Mouse (Mus musculus) forebrain, embryonic 14.5 days (tissue): ENCODE measurements around the gene Acp1. TPM values are rescaled to one million over a fixed set of nuclear protein-coding genes. Genes with fewer than 3 reads are reported as not detected.

Source experiments
- ATAC-seq: fragments of 200-750 bp; cut with Nextera tagmentation; 2 replicates; pipeline ENCODE4 v1.8.0; 2017; ENCODE audit warnings: mild to moderate bottlenecking, moderate library complexity
- DNase-seq: peaks from one replicate; pipeline ENCODE4 v3.0.0-alpha.2; 2015; ENCODE audit warnings: low spot score
- H3K27ac ChIP-seq: fragments of 300-500 bp; sonication (generic); 2 replicates; pipeline ENCODE4 v1.5.1; 2014; ENCODE audit warnings: low read depth, mild to moderate bottlenecking, control low read depth, low read length, moderate library complexity
- H3K27me3 ChIP-seq: fragments of 300-500 bp; sonication (generic); replicated peaks from 2 replicates; pipeline ENCODE4 v1.6.1; 2014; ENCODE audit warnings: low read length, control low read depth, mixed read lengths; ENCODE audit not compliant: control insufficient read depth, insufficient read depth
- H3K36me3 ChIP-seq: fragments of 300-500 bp; sonication (generic); 2 replicates; pipeline ENCODE4 v1.6.1; 2014; ENCODE audit warnings: low read length, control low read depth; ENCODE audit not compliant: control insufficient read depth, insufficient read depth
- H3K4me1 ChIP-seq: fragments of 300-500 bp; sonication (generic); 2 replicates; pipeline ENCODE4 v1.6.1; 2014; ENCODE audit warnings: antibody characterized with exemption, low read length, control low read depth; ENCODE audit not compliant: control insufficient read depth, insufficient read depth
- H3K4me2 ChIP-seq: fragments of 300-500 bp; sonication (generic); 2 replicates; pipeline ENCODE4 v1.6.1; 2014; ENCODE audit warnings: mild to moderate bottlenecking, control low read depth, low read length
- H3K4me3 ChIP-seq: fragments of 300-500 bp; sonication (generic); 2 replicates; pipeline ENCODE4 v1.5.1; 2014; ENCODE audit warnings: low read depth, low read length, control low read depth
- H3K9ac ChIP-seq: fragments of 300-500 bp; sonication (generic); 2 replicates; pipeline ENCODE4 v1.6.1; 2014; ENCODE audit warnings: mild to moderate bottlenecking, low read length, control low read depth, moderate library complexity
- H3K9me3 ChIP-seq: fragments of 300-500 bp; sonication (generic); replicated peaks from 2 replicates; pipeline ENCODE4 v1.6.1; 2016; ENCODE audit warnings: low read length, control low read depth, mixed read lengths; ENCODE audit not compliant: control insufficient read depth
- WGBS: fragments of 180-500 bp; shearing (Covaris S2); extraction: QIAGEN DNeasy Blood & Tissue Kit; methylation state at CpG from one replicate; pipeline ENCODE4 v1.1.7; 2014; 5-methylcytosine and 5-hydroxymethylcytosine counted together
- polyA plus RNA-seq: library from polyadenylated mRNA; unstranded; fragments of >200 nt; fragmentation: Nextera tagmentation; extraction: Ambion mirVana; gene quantifications from 2 replicates; pipeline ENCODE4 v1.2.1, GENCODE M21; 2014

Acp1 gene
- polyA plus RNA-seq, result 151 and 178 TPM in 2 replicates

- no peak within 1 kb of the TSS; the same call in 1 of the 2 replicates for H3K27ac ChIP-seq
- WGBS, result under 1% methylated on average over 52 of the region's 52 CpGs
Observed at GRCm38 (mm10) chr12:30911261-30912047, at the start of gene Acp1, which contains the start of gene Sh3yl1. Acp1 (minus strand) TSS chr12:30911589. Sh3yl1 (plus strand) TSS chr12:30911668.

GRCm38 (mm10) chr12:30944197-30944596 lies 32.8 kb upstream of the Acp1 start:
- Histone ChIP-seq H3K4me2 (no peak overlapping the region), H3K9me3 (no peaks in the 10 kb centered on the region), H3K27me3 (no peaks in the 10 kb centered on the region), H3K4me1 (no peaks in the 10 kb centered on the region), H3K27ac (no peak overlapping the region), H3K4me3 (no peak overlapping the region), H3K36me3 (peaks cover 7% of the 10 kb centered on the region), H3K9ac (no peak overlapping the region)
- no peak for DNase-seq
- WGBS, result 80% methylated on average over 3 of the region's 3 CpGs
- ATAC-seq, result no peak

More at GRCm38 (mm10) chr12:30911261-30912047, at the start of gene Acp1, which contains the start of gene Sh3yl1:
- ATAC-seq (peak; percentile 98), DNase-seq (peak; percentile 96)
- H3K36me3 ChIP-seq, result peaks cover 3% of the 10 kb centered on the region; the same call in 1 of the 2 replicates
- peak within 1 kb of the TSS; percentile 91 for H3K9ac ChIP-seq
- peaks cover 11% of the 10 kb centered on the region for H3K4me1 ChIP-seq
- H3K4me2 ChIP-seq, result peak within 1 kb of the TSS; percentile 90
- no peaks in the 10 kb centered on the region for H3K27me3 ChIP-seq
- peak within 1 kb of the TSS; percentile 69 for H3K4me3 ChIP-seq
- no peaks in the 10 kb centered on the region for H3K9me3 ChIP-seq

- H3K27ac ChIP-seq, result no peak overlapping the region
- no peaks in the 10 kb centered on the region for H3K9me3 ChIP-seq
- H3K36me3 ChIP-seq, result peaks cover 7% of the 10 kb centered on the region
- H3K9ac ChIP-seq, result no peak overlapping the region
- H3K4me1 ChIP-seq, result no peaks in the 10 kb centered on the region
- no peak for ATAC-seq
- DNase-seq, result no peak
- WGBS, result 92% methylated on average over 14 of the region's 14 CpGs
- no peak overlapping the region for H3K4me3 ChIP-seq
- H3K27me3 ChIP-seq, result no peaks in the 10 kb centered on the region
- no peak overlapping the region for H3K4me2 ChIP-seq
Observed at GRCm38 (mm10) chr12:30943057-30943986, 31.9 kb upstream of the Acp1 start.

- no peak overlapping the region for H3K9ac ChIP-seq
- DNase-seq (no peak), ATAC-seq (no peak)
- H3K4me3 ChIP-seq, result no peak overlapping the region
- H3K9me3 ChIP-seq, result no peaks in the 10 kb centered on the region
- peaks cover 2% of the 10 kb centered on the region; the same call in 1 of the 2 replicates for H3K36me3 ChIP-seq
- WGBS, result 81% methylated on average over 2 of the region's 2 CpGs
- H3K27me3 ChIP-seq, result no peaks in the 10 kb centered on the region
- no peak overlapping the region for H3K4me2 ChIP-seq
- no peaks in the 10 kb centered on the region for H3K4me1 ChIP-seq
- no peak overlapping the region for H3K27ac ChIP-seq
Observed at GRCm38 (mm10) chr12:30936899-30937298, 25.5 kb upstream of the Acp1 start.

- Histone ChIP-seq H3K9ac (no peak overlapping the region), H3K27me3 (no peaks in the 10 kb centered on the region), H3K4me3 (no peak overlapping the region), H3K4me1 (no peaks in the 10 kb centered on the region), H3K36me3 (no peaks in the 10 kb centered on the region), H3K4me2 (no peak overlapping the region), H3K27ac (no peak overlapping the region), H3K9me3 (no peaks in the 10 kb centered on the region)
- WGBS, result 89% methylated on average over 2 of the region's 2 CpGs
- no peak for ATAC-seq
- DNase-seq, result no peak
Observed at GRCm38 (mm10) chr12:30933299-30933698, 21.9 kb upstream of the Acp1 start.

GRCm38 (mm10) chr12:30928182-30928581 lies 16.8 kb upstream of the Acp1 start:
- DNase-seq (no peak), ATAC-seq (no peak)
- Histone ChIP-seq H3K4me1 (no peaks in the 10 kb centered on the region), H3K9me3 (no peaks in the 10 kb centered on the region), H3K36me3 (no peaks in the 10 kb centered on the region), H3K4me3 (no peak overlapping the region), H3K27ac (no peak overlapping the region), H3K4me2 (no peak overlapping the region), H3K9ac (no peak overlapping the region), H3K27me3 (no peaks in the 10 kb centered on the region)
- 85% methylated on average over 6 of the region's 6 CpGs for WGBS

- no peak for ATAC-seq
- 78% methylated on average over 3 of the region's 3 CpGs for WGBS
- no peak overlapping the region for H3K4me2 ChIP-seq
Observed at GRCm38 (mm10) chr12:30922401-30922800, 11.0 kb upstream of the Acp1 start.

GRCm38 (mm10) chr12:30912840-30913239 lies 1.5 kb upstream of the Acp1 start:
- ATAC-seq (no peak), DNase-seq (no peak)
- peaks cover 3% of the 10 kb centered on the region; the same call in 1 of the 2 replicates for H3K36me3 ChIP-seq
- peak overlapping the region; percentile 90 for H3K4me2 ChIP-seq
- peaks cover 11% of the 10 kb centered on the region for H3K4me1 ChIP-seq
- no peak overlapping the region for H3K27ac ChIP-seq
- H3K4me3 ChIP-seq, result peak overlapping the region; percentile 69
- no peaks in the 10 kb centered on the region for H3K27me3 ChIP-seq
- no peak overlapping the region; the same call in 1 of the 2 replicates for H3K9ac ChIP-seq
- no peaks in the 10 kb centered on the region for H3K9me3 ChIP-seq
- 62% methylated on average over 3 of the region's 3 CpGs for WGBS

More at GRCm38 (mm10) chr12:30922401-30922800, 11.0 kb upstream of the Acp1 start:
- no peak overlapping the region for H3K9ac ChIP-seq
- no peaks in the 10 kb centered on the region for H3K9me3 ChIP-seq
- no peak for DNase-seq
- H3K4me3 ChIP-seq, result no peak overlapping the region
- H3K36me3 ChIP-seq, result no peaks in the 10 kb centered on the region
- H3K27ac ChIP-seq, result no peak overlapping the region
- H3K27me3 ChIP-seq, result no peaks in the 10 kb centered on the region
- H3K4me1 ChIP-seq, result no peaks in the 10 kb centered on the region
